Mouse (Mus musculus): Measurements from ENCODE around the gene Gsdme.

Gsdme gene

DNA sequence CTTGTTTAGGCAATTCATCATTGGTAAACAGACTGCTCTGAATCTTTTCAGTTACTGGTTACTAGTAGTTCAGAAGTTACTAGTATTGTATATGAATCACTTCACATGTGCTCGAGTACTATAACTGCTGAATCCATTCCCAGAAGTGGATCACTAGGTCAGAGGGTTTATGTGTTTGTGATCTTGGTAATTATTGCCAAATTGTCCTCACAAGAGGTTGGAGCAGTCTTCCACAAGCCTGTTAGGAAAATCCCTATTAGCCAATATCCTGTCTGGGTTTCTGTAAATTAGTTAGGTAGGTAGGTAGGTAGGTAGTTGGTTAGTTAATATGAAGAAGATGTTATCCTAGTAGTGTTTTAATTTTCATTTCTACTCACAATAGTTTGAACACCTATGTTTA is 87.9 kb downstream of the Gsdme start:
- DNase-seq = no peak

GRCm38 (mm10) chr6:50169771-50170170 is 93.9 kb downstream of the Gsdme start:
- no peak for DNase-seq

- DNase-seq = no peak
Measured at GRCm38 (mm10) chr6:50168821-50169220, 94.8 kb downstream of the Gsdme start.

DNA sequence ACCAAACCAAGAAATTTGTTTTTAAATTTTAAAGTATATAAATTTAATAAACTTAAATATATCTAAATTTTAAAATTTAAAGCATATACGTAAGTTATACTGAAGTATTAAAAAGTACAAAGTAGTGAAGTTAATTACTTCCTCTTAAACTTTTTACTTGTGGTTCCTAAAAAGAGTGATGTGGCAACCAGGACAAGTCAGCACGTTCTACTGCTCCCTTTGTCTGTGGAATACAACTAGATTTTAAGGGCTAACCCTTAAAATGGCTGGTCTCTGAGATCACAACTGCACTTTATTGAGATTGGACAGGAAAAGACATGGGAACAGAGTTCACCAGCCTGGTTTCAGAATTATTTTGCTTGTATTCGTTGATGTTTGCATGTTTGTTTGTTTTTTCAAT is 100.6 kb downstream of the Gsdme start:
- DNase-seq = no peak

DNA sequence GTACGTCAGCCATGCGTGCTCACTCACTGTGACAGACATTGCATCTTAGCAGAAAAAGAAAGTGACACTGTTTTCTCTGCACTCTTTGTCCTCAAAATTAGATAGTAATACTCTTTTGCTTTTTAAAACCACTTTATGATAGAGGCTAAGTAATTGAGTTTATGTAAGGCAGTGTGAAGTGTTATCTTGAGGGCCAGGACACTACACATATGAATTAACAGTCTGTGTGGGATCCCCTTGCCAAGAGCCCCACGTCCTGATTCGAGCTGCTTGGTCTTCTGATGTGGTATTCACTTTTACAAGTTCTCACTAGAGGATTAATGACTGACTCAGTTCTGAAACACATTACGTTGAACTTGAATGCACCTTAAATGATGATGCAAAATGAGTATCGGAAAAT is 103.8 kb downstream of the Gsdme start:
- no peak for DNase-seq

DNA sequence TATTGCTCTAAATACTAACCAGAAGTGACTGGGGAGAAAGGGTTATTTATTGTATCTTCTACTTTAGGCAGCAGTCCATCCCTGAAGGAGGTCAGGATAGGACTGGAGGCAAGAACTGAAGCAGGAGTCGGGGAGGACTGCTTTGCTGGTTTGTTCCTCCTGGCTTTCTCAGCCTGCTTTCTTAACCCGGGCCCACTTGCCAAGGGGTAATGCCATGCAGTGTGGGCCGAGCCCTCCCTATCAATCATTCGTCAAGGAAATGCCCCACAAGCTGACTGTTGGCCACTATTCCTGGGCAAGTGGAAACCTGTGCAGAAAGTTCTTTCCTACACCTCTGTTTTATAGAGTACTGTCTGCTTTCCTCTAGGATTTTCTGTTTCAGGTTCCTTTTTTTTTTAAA is 114.3 kb downstream of the Gsdme start:
- DNase-seq = no peak

DNA sequence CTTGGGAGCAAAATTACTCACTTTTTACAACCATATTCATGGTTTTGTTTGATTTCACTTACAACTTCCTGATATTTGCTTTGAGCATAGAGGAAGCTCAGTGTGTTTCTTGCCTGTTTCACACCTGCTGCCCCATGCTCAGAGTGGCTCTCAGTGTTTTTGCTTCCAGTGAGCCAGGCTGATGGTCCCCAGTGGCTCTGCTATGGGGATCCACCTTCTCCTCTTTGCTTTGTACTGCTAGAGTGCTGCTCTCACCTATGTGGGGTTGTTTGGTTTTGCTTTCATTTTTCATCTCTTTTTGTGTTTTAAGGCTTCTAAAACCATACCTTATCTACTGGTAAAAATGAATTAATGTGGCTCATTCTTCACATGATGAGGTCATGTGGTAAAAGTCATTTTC is 117.5 kb downstream of the Gsdme start:
- no peak for DNase-seq

DNA sequence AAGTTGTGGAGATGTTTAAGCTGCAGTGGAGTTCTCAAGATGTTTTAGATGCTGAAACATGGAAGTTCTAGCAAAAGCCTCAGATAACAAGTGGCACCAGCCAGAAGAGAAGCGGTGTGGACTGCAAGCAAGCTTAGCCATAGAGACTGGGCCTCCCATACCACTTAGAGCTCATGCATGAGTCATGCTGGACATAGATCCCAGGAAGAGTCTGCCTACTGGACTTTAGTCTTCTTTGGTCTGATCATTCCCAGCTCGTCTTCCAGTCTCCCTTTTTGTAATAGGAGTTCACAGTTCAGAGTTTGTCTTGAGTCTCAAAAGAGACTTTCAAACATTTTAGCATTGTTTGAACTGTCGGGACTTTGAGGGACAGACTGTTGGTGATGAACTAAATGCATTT is 124.1 kb downstream of the Gsdme start:
- no peak for DNase-seq
